Mouse (Mus musculus): Measurements from ENCODE around the gene Opcml. TPM values are rescaled to one million over a fixed set of nuclear protein-coding genes. Genes with fewer than 3 reads are reported as not detected.

The Opcml gene
- polyA plus RNA-seq, 1 experiment = 0.06 TPM

DNA sequence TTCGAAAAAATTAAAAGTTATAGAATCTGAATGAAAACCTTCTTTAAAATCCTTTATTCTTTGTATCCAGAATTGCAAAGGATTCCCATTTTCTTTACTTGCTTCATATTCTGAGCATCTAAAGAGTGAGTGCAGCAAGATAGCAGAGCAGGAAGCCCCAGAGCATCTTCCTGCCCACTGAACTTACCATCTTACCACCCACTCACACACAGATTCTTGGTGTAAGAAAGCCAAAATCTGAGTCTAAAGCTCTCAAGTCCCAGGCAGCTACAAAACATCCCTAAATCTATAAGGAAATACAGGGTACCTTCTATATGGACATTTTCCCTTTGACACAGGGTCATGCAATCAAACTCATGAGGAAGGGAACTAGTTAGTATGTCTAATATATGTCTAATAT lies 973.6 kb downstream of the Opcml start:
- Histone ChIP-seq H3K4me3 (ENCODE audit: insufficient read depth, poor library complexity, severe bottlenecking) (no peak overlapping the region), H3K36me3 (ENCODE audit: control insufficient read depth, insufficient read depth) (no peaks in the 10 kb centered on the region), H3K79me2 (ENCODE audit: control insufficient read depth, insufficient read depth) (no peaks in the 10 kb centered on the region), H3ac (ENCODE audit: control insufficient read depth, insufficient read length, low read depth) (no peak overlapping the region), H3K27me3 (ENCODE audit: control insufficient read depth, insufficient read depth, insufficient read length) (no peaks in the 10 kb centered on the region), H3K79me3 (ENCODE audit: low read depth) (no peaks in the 10 kb centered on the region)
- TF ChIP-seq USF1 (IDR thresholded peaks at IDR 0.05; ENCODE audit: low read depth) (no peak), CEBPB (IDR thresholded peaks at IDR 0.05; ENCODE audit: low read depth) (no peak), MYOG (IDR thresholded peaks at IDR 0.05; ENCODE audit: control insufficient read depth, extremely low read depth, insufficient read length) (no peak)

DNA sequence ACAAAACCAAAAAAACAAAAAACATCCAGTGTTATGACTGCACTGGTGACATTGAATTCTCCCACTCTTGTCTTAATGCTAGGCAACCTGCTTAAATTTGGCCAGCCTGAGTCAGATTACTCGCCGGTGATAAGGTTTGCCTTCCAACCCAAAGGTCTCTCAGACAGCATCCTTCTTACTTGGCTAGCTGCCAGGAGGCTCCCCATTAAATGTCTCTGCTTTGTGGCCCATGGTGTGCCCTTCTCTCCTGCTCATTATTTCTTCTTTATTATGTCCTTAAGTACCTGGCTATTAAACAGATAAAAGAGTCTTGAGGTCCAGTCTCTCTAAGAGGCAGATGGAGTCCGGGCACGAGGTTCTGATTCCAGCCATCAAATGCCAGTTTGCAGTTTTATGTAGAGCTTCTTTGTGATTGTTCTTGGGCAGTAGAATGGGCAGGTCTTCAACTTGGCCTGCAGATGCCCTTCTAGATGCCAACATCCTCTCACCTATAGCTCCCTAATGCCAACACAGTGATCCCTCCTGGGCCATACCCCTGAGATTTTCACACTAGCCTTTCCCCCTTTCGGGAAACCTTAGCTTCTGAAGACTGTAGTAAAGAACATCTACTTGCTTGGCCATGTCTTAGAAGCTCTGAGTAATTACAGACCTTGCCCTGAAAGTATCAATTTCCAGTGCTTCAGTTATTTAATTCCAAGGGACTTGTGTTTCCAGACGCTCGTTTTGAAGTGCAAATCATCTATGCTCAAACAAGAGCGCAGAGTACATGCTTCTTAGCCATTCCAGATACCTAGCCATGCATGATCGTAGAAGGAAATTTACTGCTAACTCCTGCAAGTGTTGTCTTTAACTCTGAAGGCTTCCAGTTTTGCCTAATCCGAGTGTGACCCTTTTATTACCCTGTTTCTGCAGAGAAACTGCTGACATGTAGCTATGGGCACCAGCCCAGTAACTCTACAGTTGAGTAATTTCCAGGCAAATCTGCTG lies 986.2 kb downstream of the Opcml start:
- H3K4me3 ChIP-seq (ENCODE audit: insufficient read depth, poor library complexity, severe bottlenecking) = no peak overlapping the region
- TF ChIP-seq CTCF (IDR thresholded peaks at IDR 0.05; ENCODE audit: control insufficient read depth, insufficient read depth, insufficient read length) (no peak), MAX (IDR thresholded peaks at IDR 0.05) (no peak), MYOG (IDR thresholded peaks at IDR 0.05; ENCODE audit: control insufficient read depth, extremely low read depth, insufficient read length) (no peak), USF1 (IDR thresholded peaks at IDR 0.05; ENCODE audit: low read depth) (no peak), MYOD1 (IDR thresholded peaks at IDR 0.05; ENCODE audit: control insufficient read depth, insufficient read length, low read depth) (no peak), FOSL1 (IDR thresholded peaks at IDR 0.05; ENCODE audit: insufficient read depth, low read length, poor library complexity, severe bottlenecking) (no peak), CEBPB (IDR thresholded peaks at IDR 0.05; ENCODE audit: low read depth) (no peak)
- H3K79me3 ChIP-seq (ENCODE audit: low read depth) = no peaks in the 10 kb centered on the region
- H3K27me3 ChIP-seq (ENCODE audit: control insufficient read depth, insufficient read depth, insufficient read length) = no peaks in the 10 kb centered on the region
- H3ac ChIP-seq (ENCODE audit: control insufficient read depth, insufficient read length, low read depth) = no peak overlapping the region
- H3K79me2 ChIP-seq (ENCODE audit: control insufficient read depth, insufficient read depth) = no peaks in the 10 kb centered on the region
- H3K36me3 ChIP-seq (ENCODE audit: control insufficient read depth, insufficient read depth) = no peaks in the 10 kb centered on the region

GRCm38 (mm10) chr9:28783834-28784233 lies 993.3 kb downstream of the Opcml start:
- Histone ChIP-seq H3K79me3 (ENCODE audit: low read depth) (no peaks in the 10 kb centered on the region), H3K79me2 (ENCODE audit: control insufficient read depth, insufficient read depth) (no peaks in the 10 kb centered on the region), H3K27me3 (ENCODE audit: control insufficient read depth, insufficient read depth, insufficient read length) (no peaks in the 10 kb centered on the region), H3K36me3 (ENCODE audit: control insufficient read depth, insufficient read depth) (no peaks in the 10 kb centered on the region), H3K4me3 (ENCODE audit: insufficient read depth, poor library complexity, severe bottlenecking) (no peak overlapping the region), H3ac (ENCODE audit: control insufficient read depth, insufficient read length, low read depth) (no peak overlapping the region)
- TF ChIP-seq MYOD1 (IDR thresholded peaks at IDR 0.05; ENCODE audit: control insufficient read depth, insufficient read length, low read depth) (no peak), CTCF (IDR thresholded peaks at IDR 0.05; ENCODE audit: control insufficient read depth, insufficient read depth, insufficient read length) (no peak), MAX (IDR thresholded peaks at IDR 0.05) (no peak), FOSL1 (IDR thresholded peaks at IDR 0.05; ENCODE audit: insufficient read depth, low read length, poor library complexity, severe bottlenecking) (no peak), CEBPB (IDR thresholded peaks at IDR 0.05; ENCODE audit: low read depth) (no peak), USF1 (IDR thresholded peaks at IDR 0.05; ENCODE audit: low read depth) (no peak), MYOG (IDR thresholded peaks at IDR 0.05; ENCODE audit: control insufficient read depth, extremely low read depth, insufficient read length) (no peak)

- H3K4me3 ChIP-seq (ENCODE audit: insufficient read depth, poor library complexity, severe bottlenecking) = no peak overlapping the region
- H3K27me3 ChIP-seq (ENCODE audit: control insufficient read depth, insufficient read depth, insufficient read length) = no peaks in the 10 kb centered on the region
- H3K79me3 ChIP-seq (ENCODE audit: low read depth) = no peaks in the 10 kb centered on the region
- no peaks in the 10 kb centered on the region for H3K79me2 ChIP-seq (ENCODE audit: control insufficient read depth, insufficient read depth)
- H3ac ChIP-seq (ENCODE audit: control insufficient read depth, insufficient read length, low read depth) = no peak overlapping the region
- no peaks in the 10 kb centered on the region for H3K36me3 ChIP-seq (ENCODE audit: control insufficient read depth, insufficient read depth)
- TF ChIP-seq MYOG (IDR thresholded peaks at IDR 0.05; ENCODE audit: control insufficient read depth, extremely low read depth, insufficient read length) (no peak), FOSL1 (IDR thresholded peaks at IDR 0.05; ENCODE audit: insufficient read depth, low read length, poor library complexity, severe bottlenecking) (no peak), USF1 (IDR thresholded peaks at IDR 0.05; ENCODE audit: low read depth) (no peak)
Observed at GRCm38 (mm10) chr9:28789439-28789838, 998.9 kb downstream of the Opcml start.

GRCm38 (mm10) chr9:28800100-28800499 lies 1009.5 kb downstream of the Opcml start:
- no peaks in the 10 kb centered on the region for H3K36me3 ChIP-seq (ENCODE audit: control insufficient read depth, insufficient read depth)
- H3K27me3 ChIP-seq (ENCODE audit: control insufficient read depth, insufficient read depth, insufficient read length) = no peaks in the 10 kb centered on the region
- H3K79me3 ChIP-seq (ENCODE audit: low read depth) = no peaks in the 10 kb centered on the region
- H3ac ChIP-seq (ENCODE audit: control insufficient read depth, insufficient read length, low read depth) = no peak overlapping the region
- TF ChIP-seq CTCF (IDR thresholded peaks at IDR 0.05; ENCODE audit: control insufficient read depth, insufficient read depth, insufficient read length) (no peak), MAX (IDR thresholded peaks at IDR 0.05) (no peak), CEBPB (IDR thresholded peaks at IDR 0.05; ENCODE audit: low read depth) (no peak), MYOG (IDR thresholded peaks at IDR 0.05; ENCODE audit: control insufficient read depth, extremely low read depth, insufficient read length) (no peak), MYOD1 (IDR thresholded peaks at IDR 0.05; ENCODE audit: control insufficient read depth, insufficient read length, low read depth) (no peak), USF1 (IDR thresholded peaks at IDR 0.05; ENCODE audit: low read depth) (no peak), FOSL1 (IDR thresholded peaks at IDR 0.05; ENCODE audit: insufficient read depth, low read length, poor library complexity, severe bottlenecking) (no peak)
- no peak overlapping the region for H3K4me3 ChIP-seq (ENCODE audit: insufficient read depth, poor library complexity, severe bottlenecking)
- H3K79me2 ChIP-seq (ENCODE audit: control insufficient read depth, insufficient read depth) = no peaks in the 10 kb centered on the region

DNA sequence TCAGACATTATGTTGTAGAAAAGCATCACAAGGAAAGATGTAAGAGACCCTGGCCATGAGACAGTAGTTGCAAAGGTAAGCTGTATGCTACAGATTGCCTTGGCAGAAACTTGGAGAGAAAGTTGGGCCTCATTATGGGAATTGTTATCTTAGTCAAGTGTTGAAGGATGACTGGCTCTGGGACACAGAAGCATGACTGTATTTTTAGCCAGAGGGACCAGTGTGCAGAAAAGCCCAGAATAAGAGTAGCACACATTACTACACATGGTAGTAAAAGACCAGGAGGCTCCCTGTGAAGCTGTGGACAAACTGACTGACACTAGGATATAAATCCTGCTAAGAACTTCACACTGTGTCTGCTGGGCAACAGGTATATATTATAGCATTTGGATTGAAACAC lies 1016.1 kb downstream of the Opcml start:
- Histone ChIP-seq H3K79me2 (ENCODE audit: control insufficient read depth, insufficient read depth) (no peaks in the 10 kb centered on the region), H3K36me3 (ENCODE audit: control insufficient read depth, insufficient read depth) (no peaks in the 10 kb centered on the region), H3ac (ENCODE audit: control insufficient read depth, insufficient read length, low read depth) (no peak overlapping the region), H3K4me3 (ENCODE audit: insufficient read depth, poor library complexity, severe bottlenecking) (no peak overlapping the region), H3K27me3 (ENCODE audit: control insufficient read depth, insufficient read depth, insufficient read length) (no peaks in the 10 kb centered on the region), H3K79me3 (ENCODE audit: low read depth) (no peaks in the 10 kb centered on the region)
- TF ChIP-seq MYOG (IDR thresholded peaks at IDR 0.05; ENCODE audit: control insufficient read depth, extremely low read depth, insufficient read length) (no peak), USF1 (IDR thresholded peaks at IDR 0.05; ENCODE audit: low read depth) (no peak), CTCF (IDR thresholded peaks at IDR 0.05; ENCODE audit: control insufficient read depth, insufficient read depth, insufficient read length) (no peak), CEBPB (IDR thresholded peaks at IDR 0.05; ENCODE audit: low read depth) (no peak), FOSL1 (IDR thresholded peaks at IDR 0.05; ENCODE audit: insufficient read depth, low read length, poor library complexity, severe bottlenecking) (no peak), MYOD1 (IDR thresholded peaks at IDR 0.05; ENCODE audit: control insufficient read depth, insufficient read length, low read depth) (no peak), MAX (IDR thresholded peaks at IDR 0.05) (no peak)
